Mouse (Mus musculus): Measurements from ENCODE around the gene Olfr1053. TPM values are rescaled to one million over a fixed set of nuclear protein-coding genes. Genes with fewer than 3 reads are reported as not detected.

The Olfr1053 gene
- polyA plus RNA-seq (2012; rRNA removed), result not detected in 2 replicates

DNA sequence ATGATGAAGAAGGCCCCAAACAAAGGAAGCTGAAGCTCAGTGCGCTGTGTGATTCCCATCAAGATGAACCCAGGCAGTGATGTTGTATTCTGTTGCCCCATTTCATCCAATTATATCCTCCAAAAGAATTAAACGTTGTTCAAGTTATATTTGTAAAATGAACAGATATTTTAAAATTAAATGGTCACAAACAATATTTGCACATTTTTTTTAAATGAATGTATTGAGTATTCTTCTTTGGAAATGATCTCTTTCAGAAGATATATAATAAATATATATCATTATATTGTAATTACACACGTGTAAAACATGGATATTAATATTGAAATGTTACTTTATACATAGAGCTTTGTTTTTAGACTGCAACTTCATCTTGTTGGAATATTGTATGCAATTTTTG is at the start of gene Olfr1053:
Olfr1053 (minus strand) TSS at position 101 of the 400 bp plus-strand sequence.

DNA sequence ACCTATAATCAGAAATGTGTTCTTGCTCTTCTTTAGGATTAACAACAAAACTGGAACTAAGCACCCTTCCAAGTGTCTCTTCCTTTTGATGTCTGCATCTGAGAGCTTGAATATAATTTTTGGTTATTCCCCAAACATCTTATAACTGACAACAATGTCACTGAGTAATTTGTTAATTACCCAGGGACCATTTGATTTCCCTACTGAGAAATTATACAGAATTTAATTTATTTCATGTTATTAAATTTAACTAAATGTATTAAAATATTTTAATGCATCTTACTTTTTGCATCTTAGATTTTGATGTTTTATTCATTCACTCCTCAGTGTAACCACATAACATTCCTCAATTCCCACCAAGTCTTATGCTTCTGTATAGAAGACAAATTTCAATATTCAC is 47.3 kb upstream of the Olfr1053 start, which contains the start of gene Olfr1056:
Olfr1056 (minus strand) TSS at position 101 of the 400 bp plus-strand sequence.

DNA sequence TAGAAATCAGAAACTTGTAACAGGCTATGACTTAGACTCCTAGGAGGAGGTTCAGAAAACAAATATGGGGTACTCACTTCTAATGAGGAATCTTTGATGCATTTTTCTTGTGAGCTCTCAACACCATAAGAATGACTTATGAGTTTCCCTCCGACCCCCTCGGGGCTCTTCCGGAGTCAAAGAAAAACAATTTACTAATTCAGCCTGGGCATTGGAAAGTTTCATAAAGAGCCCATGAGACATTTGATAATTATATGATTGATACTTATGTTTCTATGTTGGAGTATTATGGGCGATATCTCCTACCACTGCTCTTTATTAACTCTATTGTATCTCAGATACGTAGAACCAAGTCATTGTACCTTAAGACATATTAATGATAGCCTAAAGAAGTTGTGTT is 35.1 kb upstream of the Olfr1053 start, which contains the start of gene Olfr1055:
Olfr1055 (minus strand) TSS at position 101 of the 400 bp plus-strand sequence.

DNA sequence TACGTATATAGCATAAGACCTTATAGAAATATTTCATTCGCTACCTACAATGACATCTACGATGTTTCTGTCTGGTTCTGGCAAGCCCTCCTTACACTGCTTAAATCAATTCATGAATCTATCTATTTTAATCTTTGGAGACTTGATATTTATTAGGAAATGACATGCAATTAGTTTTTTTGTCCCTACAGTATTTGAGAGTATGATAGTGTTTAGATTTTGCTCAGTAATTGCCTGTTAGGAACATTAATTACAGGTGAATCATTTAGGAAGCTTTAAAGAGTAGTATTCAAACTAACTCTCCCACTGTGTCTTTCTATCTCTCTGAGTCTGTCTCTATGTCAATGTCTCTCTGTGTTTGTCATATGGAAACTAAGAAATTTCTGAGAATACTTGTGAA is 20.2 kb upstream of the Olfr1053 start, which contains the start of gene Olfr1054:
Olfr1054 (minus strand) TSS at position 101 of the 400 bp plus-strand sequence.

DNA sequence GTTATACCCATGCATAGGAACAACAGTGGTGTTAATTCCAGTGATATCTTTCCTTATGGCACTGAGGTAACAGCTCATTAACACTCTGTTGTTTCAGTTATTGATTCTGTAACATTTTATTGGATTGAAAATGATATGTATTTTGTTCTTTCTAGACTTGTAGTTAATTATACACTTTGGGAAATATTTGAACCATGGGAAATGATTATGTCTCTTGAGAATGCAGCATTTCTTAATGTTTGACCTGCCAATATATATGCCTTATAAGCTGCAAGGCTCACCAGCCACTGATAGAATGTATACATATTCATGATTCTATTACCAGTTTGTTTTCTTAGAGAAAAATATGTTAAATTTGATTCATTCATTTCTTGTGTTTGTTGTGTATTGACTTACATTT is 22.9 kb downstream of the Olfr1053 start, which contains the start of gene Olfr1052:
Olfr1052 (plus strand) TSS at position 301 of the 400 bp plus-strand sequence.

DNA sequence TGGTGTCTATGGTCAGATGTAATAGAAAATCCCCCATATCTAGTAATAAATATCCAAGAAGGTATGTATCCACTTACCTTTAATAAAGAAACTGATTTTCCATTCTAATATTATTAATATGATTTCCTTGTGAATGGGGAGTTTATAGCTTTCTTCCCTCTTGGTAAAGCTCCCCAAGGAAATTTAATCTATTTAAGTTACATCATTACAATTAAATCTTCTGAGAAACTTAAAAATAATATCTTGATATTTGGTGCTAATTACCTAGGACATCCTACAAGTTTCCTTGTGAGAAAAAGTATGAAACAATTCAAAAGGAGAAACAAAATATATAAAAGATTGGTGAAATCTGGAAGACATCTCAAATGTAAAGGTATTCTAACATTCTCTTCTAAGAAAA is 36.1 kb downstream of the Olfr1053 start, which contains the start of gene Olfr1051:
Olfr1051 (minus strand) TSS at position 101 of the 400 bp plus-strand sequence.

Other genes with a start within 250 kb of the Olfr1053 start
- not detected in 2 replicates for gene Olfr1036, start 241.3 kb downstream of the Olfr1053 start, polyA plus RNA-seq (2012; rRNA removed)
- gene Olfr1037, start 227.9 kb downstream of the Olfr1053 start, polyA plus RNA-seq (2012; rRNA removed), result not detected in 2 replicates
- not detected in 2 replicates for gene Olfr1039, start 179.4 kb downstream of the Olfr1053 start, polyA plus RNA-seq (2012; rRNA removed)
- not detected in 2 replicates for gene Olfr1040, start 168.6 kb downstream of the Olfr1053 start, polyA plus RNA-seq (2012; rRNA removed)
- gene Olfr1042, start 153.4 kb downstream of the Olfr1053 start, polyA plus RNA-seq (2012; rRNA removed), result not detected in 2 replicates
- gene Olfr1043, start 147.8 kb downstream of the Olfr1053 start, polyA plus RNA-seq (2012; rRNA removed), result not detected in 2 replicates
- gene Olfr1044, start 137.5 kb downstream of the Olfr1053 start, polyA plus RNA-seq (2012; rRNA removed), result not detected in 2 replicates
- gene Olfr52, start 129.6 kb downstream of the Olfr1053 start, polyA plus RNA-seq (2012; rRNA removed), result not detected in 2 replicates
- not detected in 2 replicates for gene Olfr1045, start 112.3 kb downstream of the Olfr1053 start, polyA plus RNA-seq (2012; rRNA removed)
- gene Olfr1046, start 96.0 kb downstream of the Olfr1053 start, polyA plus RNA-seq (2012; rRNA removed), result not detected in 2 replicates
- gene Olfr1047, start 83.9 kb downstream of the Olfr1053 start, polyA plus RNA-seq (2012; rRNA removed), result not detected in 2 replicates
- not detected in 2 replicates for gene Olfr1048, start 75.0 kb downstream of the Olfr1053 start, polyA plus RNA-seq (2012; rRNA removed)
- not detected in 2 replicates for gene Olfr1049, start 57.0 kb downstream of the Olfr1053 start, polyA plus RNA-seq (2012; rRNA removed)
- not detected in 2 replicates for gene Olfr1051, start 36.2 kb downstream of the Olfr1053 start, polyA plus RNA-seq (2012; rRNA removed)
- gene Olfr1052, start 22.8 kb downstream of the Olfr1053 start, polyA plus RNA-seq (2012; rRNA removed), result not detected in 2 replicates
- gene Olfr1054, start 20.1 kb upstream of the Olfr1053 start, polyA plus RNA-seq (2012; rRNA removed), result not detected in 2 replicates
- not detected in 2 replicates for gene Olfr1055, start 35.0 kb upstream of the Olfr1053 start, polyA plus RNA-seq (2012; rRNA removed)
- not detected in 2 replicates for gene Olfr1056, start 47.2 kb upstream of the Olfr1053 start, polyA plus RNA-seq (2012; rRNA removed)
- gene Olfr1057, start 63.1 kb upstream of the Olfr1053 start, polyA plus RNA-seq (2012; rRNA removed), result not detected in 2 replicates
- gene Olfr1058, start 73.3 kb upstream of the Olfr1053 start, polyA plus RNA-seq (2012; rRNA removed), result not detected in 2 replicates
- not detected in 2 replicates for gene Olfr1061, start 98.8 kb upstream of the Olfr1053 start, polyA plus RNA-seq (2012; rRNA removed)
- gene Olfr1062, start 111.5 kb upstream of the Olfr1053 start, polyA plus RNA-seq (2012; rRNA removed), result not detected in 2 replicates
- gene Olfr1065, start 135.3 kb upstream of the Olfr1053 start, polyA plus RNA-seq (2012; rRNA removed), result not detected in 2 replicates
- gene Olfr1066, start 141.0 kb upstream of the Olfr1053 start, polyA plus RNA-seq (2012; rRNA removed), result not detected in 2 replicates
- gene Olfr228, start 172.1 kb upstream of the Olfr1053 start, polyA plus RNA-seq (2012; rRNA removed), result not detected in 2 replicates
- gene Olfr1076, start 193.2 kb upstream of the Olfr1053 start, polyA plus RNA-seq (2012; rRNA removed), result not detected in 2 replicates
- not detected in 2 replicates for gene Olfr1079, start 227.2 kb upstream of the Olfr1053 start, polyA plus RNA-seq (2012; rRNA removed)
- gene Olfr1080, start 243.0 kb upstream of the Olfr1053 start, polyA plus RNA-seq (2012; rRNA removed), result not detected in 2 replicates